Mouse (Mus musculus) liver, postnatal 0 days (tissue): ENCODE measurements around the gene Plg.

Source experiments
- CTCF ChIP-seq: sonication (generic); IDR thresholded peaks from 2 replicates; pipeline ENCODE4 v1.5.1; 2016; ENCODE audit warnings: antibody characterized with exemption, low read depth
- EP300 ChIP-seq: IDR thresholded peaks from 2 replicates; pipeline ENCODE4 v1.6.1; 2016; ENCODE audit warnings: antibody characterized with exemption, low read depth, mild to moderate bottlenecking

GRCm38 (mm10) chr17:12373601-12374144 lies 4.7 kb upstream of the Plg start:
- TF ChIP-seq CTCF (no peak), EP300 (no peak)
